Mouse (Mus musculus) liver, embryonic 16.5 days (tissue): Measurements from ENCODE around the gene Rnf26. TPM values are rescaled to one million over a fixed set of nuclear protein-coding genes. Genes with fewer than 3 reads are reported as not detected.

Experiments used
- ATAC-seq: fragments of 200-750 bp; cut with Nextera tagmentation; 2 replicates; pipeline ENCODE4 v1.8.0; 2017; ENCODE audit warnings: low read depth, mild to moderate bottlenecking, moderate number of reproducible peaks, moderate library complexity
- H3K27ac ChIP-seq: fragments of 300-500 bp; sonication (generic); 2 replicates; pipeline ENCODE4 v1.5.1; 2014; ENCODE audit warnings: mild to moderate bottlenecking, low read length
- H3K27me3 ChIP-seq: fragments of 300-500 bp; sonication (generic); 2 replicates; pipeline ENCODE4 v1.6.1; 2014; ENCODE audit warnings: low read depth, low read length, mixed read lengths; ENCODE audit not compliant: control insufficient read depth, insufficient read depth
- H3K36me3 ChIP-seq: fragments of 300-500 bp; sonication (generic); 2 replicates; pipeline ENCODE4 v1.6.1; 2014; ENCODE audit warnings: mild to moderate bottlenecking; ENCODE audit not compliant: control insufficient read depth, insufficient read depth
- H3K4me1 ChIP-seq: fragments of 300-500 bp; sonication (generic); 2 replicates; pipeline ENCODE4 v1.6.1; 2014; ENCODE audit warnings: low read depth, low read length, mixed read lengths; ENCODE audit not compliant: control insufficient read depth
- H3K4me2 ChIP-seq: fragments of 300-500 bp; sonication (generic); 2 replicates; pipeline ENCODE4 v1.6.1; 2014; ENCODE audit warnings: low read depth, low read length, mixed read lengths
- H3K4me3 ChIP-seq: fragments of 300-500 bp; sonication (generic); 2 replicates; pipeline ENCODE4 v1.5.1; 2014; ENCODE audit warnings: low read depth, mild to moderate bottlenecking, low read length
- H3K9ac ChIP-seq: fragments of 300-500 bp; sonication (generic); 2 replicates; pipeline ENCODE4 v1.6.1; 2014; ENCODE audit warnings: low read depth, low read length
- H3K9me3 ChIP-seq: fragments of 300-500 bp; sonication (generic); replicated peaks from 2 replicates; pipeline ENCODE4 v1.6.1; 2016; ENCODE audit warnings: low read length; ENCODE audit not compliant: control insufficient read depth
- WGBS: fragments of 180-500 bp; shearing (Covaris S2); extraction: QIAGEN DNeasy Blood & Tissue Kit; methylation state at CpG from one replicate; pipeline ENCODE4 v1.1.7; 2014; ENCODE audit not compliant: insufficient replicate concordance; 5-methylcytosine and 5-hydroxymethylcytosine counted together
- polyA plus RNA-seq: library from polyadenylated mRNA; unstranded; fragments of >200 nt; fragmentation: Nextera tagmentation; extraction: Ambion mirVana; gene quantifications from 2 replicates; pipeline ENCODE4 v1.2.1, GENCODE M21; 2015

Rnf26 gene
- polyA plus RNA-seq, 1 experiment from 2014 or later = 32.3 TPM

DNA sequence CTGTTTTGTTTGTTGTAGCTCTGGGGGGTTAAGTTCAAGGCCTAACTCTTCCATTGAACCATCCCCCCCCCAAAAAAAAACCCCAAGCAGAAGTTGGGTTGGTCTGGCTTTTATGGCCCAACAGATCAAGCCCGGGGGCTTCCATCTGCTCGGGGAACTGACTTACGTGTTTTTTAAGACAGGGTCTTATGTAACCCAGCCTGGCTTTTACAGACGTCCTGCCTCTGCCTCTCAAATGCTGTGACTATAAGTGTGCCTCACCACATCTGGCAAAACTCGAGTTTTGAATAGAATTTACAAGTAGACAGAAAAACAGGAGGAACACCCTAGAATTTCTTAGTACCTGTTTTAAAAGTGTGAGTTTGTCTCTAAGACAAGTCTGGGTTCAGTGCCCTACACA lies 31.7 kb downstream of the Rnf26 start:
- Histone ChIP-seq H3K4me2 (no peak overlapping the region), H3K27me3 (peaks cover 23% of the 10 kb centered on the region), H3K4me1 (peaks cover 22% of the 10 kb centered on the region), H3K4me3 (no peak overlapping the region), H3K9me3 (no peaks in the 10 kb centered on the region), H3K36me3 (no peaks in the 10 kb centered on the region), H3K9ac (no peak overlapping the region), H3K27ac (no peak overlapping the region)
- no peak for ATAC-seq
- WGBS = 44% methylated on average over 5 of the region's 5 CpGs

DNA sequence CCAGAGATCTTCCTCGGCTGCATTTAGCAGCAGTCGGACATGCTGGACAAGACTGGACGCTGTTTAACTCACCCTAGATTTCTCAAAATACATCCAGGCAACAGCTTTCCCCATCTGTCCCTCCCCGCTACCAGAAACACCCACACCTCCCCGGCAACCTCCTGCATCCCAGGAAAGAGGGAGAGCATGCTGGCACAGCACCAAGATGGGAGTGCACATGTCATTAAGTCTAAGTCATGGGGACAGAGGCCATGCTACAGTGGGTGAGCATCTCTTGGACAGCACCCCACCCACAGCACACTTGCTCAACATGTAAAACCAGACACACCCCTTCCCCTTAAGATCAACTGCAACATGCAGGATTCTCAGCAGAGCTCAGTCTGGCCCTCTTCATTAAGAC lies 32.4 kb downstream of the Rnf26 start:
- ATAC-seq = no peak
- no peak overlapping the region for H3K4me2 ChIP-seq
- no peak overlapping the region for H3K27ac ChIP-seq
- H3K9me3 ChIP-seq = no peaks in the 10 kb centered on the region
- WGBS = 61% methylated on average over 5 of the region's 5 CpGs
- no peak overlapping the region for H3K4me3 ChIP-seq
- no peaks in the 10 kb centered on the region for H3K36me3 ChIP-seq
- H3K27me3 ChIP-seq = peaks cover 21% of the 10 kb centered on the region
- H3K4me1 ChIP-seq = peaks cover 22% of the 10 kb centered on the region
- H3K9ac ChIP-seq = no peak overlapping the region

- Histone ChIP-seq H3K4me3 (no peak overlapping the region), H3K36me3 (no peaks in the 10 kb centered on the region), H3K27ac (no peak overlapping the region), H3K4me2 (no peak overlapping the region), H3K27me3 (peaks cover 15% of the 10 kb centered on the region), H3K9ac (no peak overlapping the region), H3K9me3 (no peaks in the 10 kb centered on the region), H3K4me1 (peaks cover 17% of the 10 kb centered on the region)
- 42% methylated on average over 10 of the region's 10 CpGs for WGBS
- no peak for ATAC-seq
These were observed 33.1 kb downstream of the Rnf26 start for GRCm38 (mm10) chr9:44079997-44080780.

DNA sequence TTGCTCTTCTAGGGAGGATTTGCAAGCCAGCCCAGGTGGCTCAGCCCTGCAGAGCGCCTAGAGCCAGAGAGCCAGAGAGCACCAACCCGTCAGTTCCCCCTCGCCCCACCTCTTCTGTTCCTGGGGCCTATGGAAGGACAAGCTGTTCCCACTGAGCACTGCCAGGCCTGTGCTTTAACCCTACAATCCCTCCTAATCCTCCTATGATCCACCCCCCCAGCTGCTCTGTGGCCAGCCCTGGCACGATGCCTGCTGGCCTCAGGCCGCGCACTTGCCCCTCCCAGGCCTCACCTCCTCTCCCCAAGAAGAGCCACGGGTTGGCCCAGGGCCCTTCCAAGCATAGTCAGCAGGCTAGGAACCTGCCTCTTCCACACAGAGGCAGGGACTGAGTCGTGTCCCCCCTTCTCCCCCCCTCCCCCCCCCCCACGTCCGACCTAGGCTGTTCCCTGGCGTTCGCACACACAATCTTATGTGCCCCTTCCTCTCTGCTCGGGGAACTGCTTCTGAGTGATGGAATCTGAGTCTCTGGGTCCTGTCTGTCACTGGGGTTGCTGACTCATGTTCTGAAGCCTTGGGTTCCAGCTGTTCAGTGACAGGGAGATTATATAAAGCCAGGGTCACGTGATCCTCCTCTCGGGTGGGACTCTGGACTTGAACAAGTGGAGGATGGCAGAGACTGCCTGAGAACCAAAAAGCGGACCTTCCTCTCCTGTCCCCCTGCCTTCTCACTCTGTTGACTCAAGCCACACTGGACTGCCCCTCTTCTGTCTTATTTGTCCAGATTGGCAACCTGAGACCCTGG lies 34.2 kb downstream of the Rnf26 start:
- 0 out of 2 replicates have a peak, but pooled peaks have one; percentile 11 for ATAC-seq
- H3K36me3 ChIP-seq = no peaks in the 10 kb centered on the region
- no peak overlapping the region for H3K9ac ChIP-seq
- no peaks in the 10 kb centered on the region for H3K9me3 ChIP-seq
- peaks cover 11% of the 10 kb centered on the region for H3K27me3 ChIP-seq
- 30% methylated on average over 16 of the region's 16 CpGs for WGBS
- H3K4me2 ChIP-seq = no peak overlapping the region
- no peak overlapping the region for H3K4me3 ChIP-seq
- H3K4me1 ChIP-seq = peaks cover 7% of the 10 kb centered on the region
- no peak overlapping the region for H3K27ac ChIP-seq

- Histone ChIP-seq H3K9me3 (no peaks in the 10 kb centered on the region), H3K36me3 (no peaks in the 10 kb centered on the region), H3K4me3 (no peak overlapping the region), H3K27ac (no peak overlapping the region), H3K4me1 (no peaks in the 10 kb centered on the region; the same call in 1 of the 2 replicates), H3K4me2 (no peak overlapping the region), H3K9ac (no peak overlapping the region), H3K27me3 (peaks cover 3% of the 10 kb centered on the region)
- WGBS = 58% methylated on average over 10 of the region's 10 CpGs
- no peak for ATAC-seq
These were observed 35.0 kb downstream of the Rnf26 start for GRCm38 (mm10) chr9:44078136-44078797.

- no peaks in the 10 kb centered on the region for H3K9me3 ChIP-seq
- no peak overlapping the region for H3K4me3 ChIP-seq
- WGBS = 66% methylated on average over 11 of the region's 11 CpGs
- no peak overlapping the region for H3K4me2 ChIP-seq
- no peak overlapping the region for H3K9ac ChIP-seq
- no peaks in the 10 kb centered on the region; the same call in 1 of the 2 replicates for H3K4me1 ChIP-seq
- no peak for ATAC-seq
- no peaks in the 10 kb centered on the region for H3K27me3 ChIP-seq
- no peaks in the 10 kb centered on the region for H3K36me3 ChIP-seq
- no peak overlapping the region for H3K27ac ChIP-seq
These were observed 35.9 kb downstream of the Rnf26 start for GRCm38 (mm10) chr9:44077266-44077910.

- no peaks in the 10 kb centered on the region for H3K36me3 ChIP-seq
- no peak overlapping the region for H3K9ac ChIP-seq
- WGBS = 15% methylated on average over 5 of the region's 5 CpGs
- H3K27me3 ChIP-seq = no peaks in the 10 kb centered on the region
- H3K4me1 ChIP-seq = no peaks in the 10 kb centered on the region; the same call in 1 of the 2 replicates
- no peak overlapping the region for H3K27ac ChIP-seq
- no peak overlapping the region for H3K4me2 ChIP-seq
- H3K4me3 ChIP-seq = no peak overlapping the region
- no peaks in the 10 kb centered on the region for H3K9me3 ChIP-seq
- no peak for ATAC-seq
These were observed 36.6 kb downstream of the Rnf26 start for GRCm38 (mm10) chr9:44076764-44077120.

DNA sequence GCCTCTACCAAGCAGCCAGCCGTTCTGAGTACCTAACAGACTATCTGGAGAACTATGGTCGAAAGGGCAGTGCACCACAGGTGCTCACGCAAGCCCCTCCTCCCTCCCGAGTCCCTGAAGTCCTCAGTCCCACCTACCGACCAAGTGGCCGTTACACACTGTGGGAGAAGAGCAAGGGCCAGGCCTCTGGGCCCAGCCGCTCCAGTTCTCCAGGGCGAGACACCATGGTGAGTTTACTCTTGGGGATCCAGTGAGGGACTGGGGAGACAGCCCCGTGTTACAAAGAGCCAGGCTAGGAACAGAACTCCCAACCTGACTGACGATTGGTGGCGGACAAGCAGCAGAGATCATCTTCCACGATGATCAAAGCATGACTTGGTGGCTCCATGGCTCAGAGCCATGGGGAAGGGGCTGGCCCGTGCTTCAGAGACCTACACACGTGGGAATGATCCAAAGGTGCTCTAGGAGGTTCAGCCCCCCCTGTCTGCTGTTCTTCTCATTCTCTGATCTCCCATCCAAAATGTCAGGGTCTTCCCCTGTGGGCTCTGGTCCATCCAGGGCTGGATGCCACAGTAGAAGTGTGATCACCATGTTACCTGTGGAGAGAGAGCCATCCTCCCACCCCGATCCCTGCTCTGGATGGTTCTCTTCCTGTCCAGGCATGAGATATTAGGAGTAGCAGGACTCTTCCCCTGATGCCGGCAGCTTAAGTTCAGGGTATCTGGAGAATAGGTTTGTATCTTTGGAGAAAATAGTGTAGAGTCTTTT lies 37.1 kb downstream of the Rnf26 start:
- no peak for ATAC-seq
- no peak overlapping the region for H3K9ac ChIP-seq
- no peaks in the 10 kb centered on the region for H3K27me3 ChIP-seq
- no peaks in the 10 kb centered on the region for H3K36me3 ChIP-seq
- H3K27ac ChIP-seq = no peak overlapping the region
- H3K4me1 ChIP-seq = no peaks in the 10 kb centered on the region; the same call in 1 of the 2 replicates
- no peak overlapping the region for H3K4me3 ChIP-seq
- no peak overlapping the region for H3K4me2 ChIP-seq
- H3K9me3 ChIP-seq = no peaks in the 10 kb centered on the region
- 59% methylated on average over 16 of the region's 16 CpGs for WGBS
